Mouse (Mus musculus): ENCODE data around the gene Kcnk10. TPM values are rescaled to one million over a fixed set of nuclear protein-coding genes. Genes with fewer than 3 reads are reported as not detected.

The Kcnk10 gene
- polyA plus RNA-seq, 1 experiment from 2014 or later, result 3.3 TPM

DNA sequence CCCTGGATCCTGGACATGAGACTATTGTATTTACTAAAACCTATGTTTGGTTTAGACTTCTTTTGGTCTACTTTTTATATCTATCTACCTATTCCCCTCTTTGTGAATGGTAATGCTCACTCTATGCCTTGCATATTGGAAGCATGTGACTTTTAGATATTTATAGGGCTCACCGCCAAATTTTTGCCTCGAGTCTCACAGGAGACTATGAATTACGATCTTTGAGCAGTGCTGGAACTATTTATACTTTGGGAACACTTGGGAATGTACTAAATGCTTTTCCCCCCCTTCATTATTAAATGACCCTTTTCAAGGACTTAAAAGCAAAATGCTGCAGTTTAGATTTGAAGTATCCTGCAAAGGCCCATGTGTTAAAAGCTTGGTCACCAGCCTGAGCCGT, 181.5 kb downstream of the Kcnk10 start:
- CTCF ChIA-PET, result no interaction called here
- ATAC-seq, result no peak
- in situ Hi-C loops (cut with MboI; ENCODE audit: low pct_unique_long_range_greater_than_20kb), result no loop called here
- DNase-seq (ENCODE audit: low read depth, low spot score), result no peak
- H3K27me3 ChIP-seq, result no peaks in the 10 kb centered on the region
- TF ChIP-seq CTCF (IDR thresholded peaks at IDR 0.05), result no peak
- POLR2A ChIA-PET, result no interaction called here

DNA sequence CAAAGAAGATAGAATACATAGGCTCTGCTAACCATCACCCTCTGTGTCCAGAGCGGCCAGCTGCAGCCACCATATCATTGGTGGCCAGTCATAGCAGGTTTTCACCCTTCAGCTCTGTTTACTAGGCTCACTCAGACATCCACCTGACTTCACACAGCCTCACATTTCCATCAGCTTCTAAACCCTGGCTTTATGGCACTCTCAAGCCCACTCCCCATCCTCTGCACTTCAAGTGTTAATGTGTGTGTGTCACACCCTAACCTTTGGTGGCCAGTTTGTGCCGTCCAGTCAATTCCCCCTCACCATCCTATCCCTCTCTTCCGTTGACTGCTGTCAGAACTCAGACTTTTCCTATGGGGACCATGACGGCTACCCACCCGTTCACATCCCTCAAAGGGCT, 184.0 kb downstream of the Kcnk10 start:
- DNase-seq (ENCODE audit: low read depth, low spot score), result no peak
- ATAC-seq, result no peak
- TF ChIP-seq CTCF (IDR thresholded peaks at IDR 0.05), result no peak
- CTCF ChIA-PET, result interaction anchor here (0.8 to 1.4 kb wide), 3 partner anchors 9 to 192 kb away, joined by 3 read pairs; no protein-coding TSS in a partner anchor
- in situ Hi-C loops (cut with MboI; ENCODE audit: low pct_unique_long_range_greater_than_20kb), result no loop called here
- H3K27me3 ChIP-seq, result no peaks in the 10 kb centered on the region
- POLR2A ChIA-PET, result no interaction called here

DNA sequence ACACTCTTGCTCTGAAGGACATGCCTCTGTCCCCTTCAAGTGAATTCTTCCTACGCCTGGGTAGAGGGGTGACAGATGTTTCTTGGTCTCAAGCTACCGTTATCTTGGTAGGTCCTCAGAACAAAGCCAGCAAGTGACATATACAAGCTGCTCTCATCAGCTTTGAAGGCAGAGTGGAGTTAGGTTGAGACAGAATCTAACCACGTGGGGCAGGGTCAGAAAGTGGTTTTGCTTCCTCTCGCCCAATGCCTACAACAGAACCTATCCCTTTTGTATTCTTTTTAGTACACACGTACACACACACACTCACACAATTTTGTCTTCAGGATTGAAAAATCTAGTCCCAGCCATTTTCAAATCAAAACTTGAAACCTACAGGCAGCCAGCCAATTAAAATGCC, 186.8 kb downstream of the Kcnk10 start:
- CTCF ChIA-PET, result no interaction called here

DNA sequence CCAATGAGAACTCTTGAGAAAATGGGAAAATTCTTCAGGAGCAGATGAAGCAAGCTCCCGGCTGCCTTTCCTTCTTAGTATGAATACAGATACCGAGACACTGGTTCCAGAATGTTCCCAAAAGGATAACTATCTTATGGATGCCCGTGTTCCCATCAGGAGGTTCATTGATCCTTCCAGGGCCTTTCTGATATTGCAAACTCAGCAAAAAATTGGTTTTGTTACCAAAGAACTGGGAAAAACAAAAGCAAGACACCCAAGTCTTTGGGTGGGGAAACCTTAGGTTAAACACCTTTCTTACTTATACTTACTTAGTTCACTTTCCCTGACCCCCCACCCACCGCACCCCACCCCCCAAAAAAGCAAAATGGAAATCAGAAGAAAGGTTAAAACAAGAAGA, 188.5 kb downstream of the Kcnk10 start:
- no peak for TF ChIP-seq CTCF (IDR thresholded peaks at IDR 0.05)
- in situ Hi-C loops (cut with MboI; ENCODE audit: low pct_unique_long_range_greater_than_20kb), result no loop called here
- no peak for ATAC-seq
- no peak for DNase-seq (ENCODE audit: low read depth, low spot score)
- ChIA-PET POLR2A (no interaction called here), CTCF (no interaction called here)
- H3K27me3 ChIP-seq, result no peaks in the 10 kb centered on the region

More for the DNA sequence above, 186.8 kb downstream of the Kcnk10 start:
- DNase-seq (ENCODE audit: low read depth, low spot score) (no peak), ATAC-seq (no peak)
- in situ Hi-C loops (cut with MboI; ENCODE audit: low pct_unique_long_range_greater_than_20kb), result no loop called here
- TF ChIP-seq CTCF (IDR thresholded peaks at IDR 0.05), result no peak
- no peaks in the 10 kb centered on the region for H3K27me3 ChIP-seq
- POLR2A ChIA-PET, result no interaction called here

Other genes starting within 250 kb of the Kcnk10 start
- gene Spata7, start 49.8 kb upstream of the Kcnk10 start, polyA plus RNA-seq (2021), result 18.0 TPM
- gene Ptpn21, start 159.1 kb upstream of the Kcnk10 start, polyA plus RNA-seq (2021), result 28.2 TPM
- gene Zc3h14, start 168.7 kb upstream of the Kcnk10 start, polyA plus RNA-seq (2021), result 127 TPM

Data from Patski (cell line).